Mouse (Mus musculus) gastrocnemius, postnatal 14 days (tissue): Measurements from ENCODE around the gene Nectin3. TPM values are rescaled to one million over a fixed set of nuclear protein-coding genes. Genes with fewer than 3 reads are reported as not detected.
"Not testable (repeated sequence)": the region's sequence is repeated elsewhere in the genome, so short reads cannot be mapped to it uniquely, and the experiment has no call there.

Experiments used
- DNase-seq: peaks from one replicate; pipeline ENCODE4 v3.0.0; 2021; ENCODE audit warnings: mixed read lengths
- intact Hi-C: fragments of 180-260 bp; cut with DNase I; formaldehyde crosslinking; loops from one replicate; pipeline ENCODE4 v1.15.1; 2025; ENCODE audit warnings: low total_unique reads
- total RNA-seq, 2 experiments: library from RNA; stranded (reverse); gene quantifications; 2 replicates each; pipeline ENCODE4 v1.2.3; 2021

The Nectin3 gene
- total RNA-seq, 2 experiments from 2014 or later: 10.1 to 10.5 TPM

- intact Hi-C loops: no loop called here
- DNase-seq: no peak
Observed at GRCm38 (mm10) chr16:46451421-46451820, 46.9 kb downstream of the Nectin3 start.

- intact Hi-C loops: no loop called here
- no peak for DNase-seq
Observed at GRCm38 (mm10) chr16:46449013-46449412, 49.3 kb downstream of the Nectin3 start.

GRCm38 (mm10) chr16:46431317-46431716 is 67.0 kb downstream of the Nectin3 start:
- no peak for DNase-seq
- intact Hi-C loops: no loop called here

GRCm38 (mm10) chr16:46416177-46416576 is 82.1 kb downstream of the Nectin3 start:
- intact Hi-C loops: no loop called here
- no peak for DNase-seq

- intact Hi-C loops: no loop called here
- DNase-seq: no peak
Observed at GRCm38 (mm10) chr16:46410739-46411057, 87.6 kb downstream of the Nectin3 start.

GRCm38 (mm10) chr16:46410053-46410738 is 88.1 kb downstream of the Nectin3 start:
- intact Hi-C loops: no loop called here

GRCm38 (mm10) chr16:46407997-46408396 is 90.3 kb downstream of the Nectin3 start:
- intact Hi-C loops: no loop called here
- DNase-seq: no peak

More at GRCm38 (mm10) chr16:46410053-46410738, 88.1 kb downstream of the Nectin3 start:
- DNase-seq: no peak

GRCm38 (mm10) chr16:46406844-46407639 is 91.3 kb downstream of the Nectin3 start:
- intact Hi-C loops: no loop called here

GRCm38 (mm10) chr16:46397945-46398344 is 100.4 kb downstream of the Nectin3 start:
- intact Hi-C loops: no loop called here

More at GRCm38 (mm10) chr16:46406844-46407639, 91.3 kb downstream of the Nectin3 start:
- DNase-seq: no peak

GRCm38 (mm10) chr16:46389415-46390033 is 108.8 kb downstream of the Nectin3 start:
- DNase-seq: no peak
- intact Hi-C loops: no loop called here

More at GRCm38 (mm10) chr16:46397945-46398344, 100.4 kb downstream of the Nectin3 start:
- no peak for DNase-seq

- DNase-seq: no peak
- intact Hi-C loops: no loop called here
Observed at GRCm38 (mm10) chr16:46388527-46389414, 109.6 kb downstream of the Nectin3 start.

GRCm38 (mm10) chr16:46384279-46384678 is 114.0 kb downstream of the Nectin3 start:
- no peak for DNase-seq
- intact Hi-C loops: no loop called here

- no peak for DNase-seq
- intact Hi-C loops: no loop called here
Observed at GRCm38 (mm10) chr16:46383344-46383743, 115.0 kb downstream of the Nectin3 start.

GRCm38 (mm10) chr16:46376575-46376974 is 121.8 kb downstream of the Nectin3 start:
- DNase-seq: no peak
- intact Hi-C loops: no loop called here

- intact Hi-C loops: no loop called here
- peak; percentile 27 for DNase-seq
Observed at GRCm38 (mm10) chr16:46362022-46362421, 136.3 kb downstream of the Nectin3 start.

- intact Hi-C loops, DNase-seq: not testable (repeated sequence)
Observed at GRCm38 (mm10) chr16:46357658-46358057, 140.7 kb downstream of the Nectin3 start.

- no peak for DNase-seq
- intact Hi-C loops: no loop called here
Observed at GRCm38 (mm10) chr16:46356663-46357062, 141.7 kb downstream of the Nectin3 start.
